Mouse (Mus musculus): ENCODE data around the gene Nip7. TPM values are rescaled to one million over a fixed set of nuclear protein-coding genes. Genes with fewer than 3 reads are reported as not detected.

Gene Nip7
- 81.4 TPM for polyA plus RNA-seq (2012; fragmentation: generic; extraction: Trizol)

DNA sequence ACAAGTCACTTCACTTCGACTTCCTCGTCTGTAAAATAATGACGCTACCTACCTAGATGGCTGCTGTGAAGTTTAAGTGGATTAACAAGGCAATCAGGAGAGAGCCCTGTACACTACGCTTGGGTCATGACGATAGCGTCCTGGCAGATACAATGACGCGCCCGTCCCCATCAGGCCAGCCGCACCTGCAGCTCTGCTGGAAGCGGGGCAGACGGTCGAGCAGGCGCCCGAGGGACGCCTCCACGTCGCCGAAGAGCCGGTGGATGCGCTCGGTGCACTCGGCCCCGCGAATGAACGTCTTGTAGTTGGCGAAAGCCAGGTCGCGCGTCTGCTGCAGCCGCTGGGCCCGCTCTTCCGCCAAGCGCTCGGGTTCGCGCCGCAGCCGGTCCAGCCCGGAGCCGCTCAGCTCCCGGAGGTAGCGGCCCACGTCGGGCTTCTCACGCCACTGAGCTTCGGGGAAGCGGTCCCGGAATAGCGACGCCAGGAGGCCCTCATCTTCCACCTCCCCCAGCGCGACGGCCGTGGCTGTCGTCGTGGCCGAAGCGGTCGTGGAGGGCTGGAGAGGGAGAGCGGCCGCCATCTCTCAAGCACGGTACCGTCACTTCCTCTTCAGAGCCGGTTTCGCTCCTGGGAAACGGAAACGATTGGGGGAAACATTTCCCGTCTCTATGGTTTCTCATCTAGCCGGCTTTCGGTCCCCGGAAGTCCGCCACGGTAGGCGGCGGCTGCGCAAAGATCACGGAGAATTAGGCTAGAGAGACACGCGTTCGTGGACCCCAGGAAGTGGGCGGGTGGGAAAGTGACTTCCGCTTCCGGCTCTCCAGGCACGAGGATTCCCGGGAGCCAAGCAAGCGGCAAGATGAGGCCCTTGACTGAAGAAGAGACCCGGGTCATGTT, at the start of gene Nip7, which contains the start of gene Cog8:
TSS of gene Nip7 (plus strand) at position 802 of the 897 bp plus-strand sequence.
TSS of gene Cog8 (minus strand) at position 614 of the 897 bp plus-strand sequence.
- H3K36me3 ChIP-seq (ENCODE audit: control insufficient read depth, insufficient read depth), result peaks cover 23% of the 10 kb centered on the region
- peak within 1 kb of the TSS; percentile 88 for H3K4me2 ChIP-seq (ENCODE audit: low read depth)
- peak within 1 kb of the TSS; percentile 76 for H3ac ChIP-seq (ENCODE audit: control insufficient read depth, insufficient read length)
- TF ChIP-seq E2F4 (IDR thresholded peaks at IDR 0.05; ENCODE audit: insufficient read depth), result no peak
- TF ChIP-seq POLR2A (IDR thresholded peaks at IDR 0.05; ENCODE audit: insufficient read length, low read depth), result peak; percentile 81
- no peak for TF ChIP-seq USF1 (IDR thresholded peaks at IDR 0.05; ENCODE audit: low read depth)
- peak; percentile 67 for TF ChIP-seq POLR2AphosphoS2 (IDR thresholded peaks at IDR 0.05; ENCODE audit: insufficient read length, low read depth)
- no peak for TF ChIP-seq CEBPB (IDR thresholded peaks at IDR 0.05; ENCODE audit: insufficient read depth, poor library complexity, severe bottlenecking)
- peaks cover 34% of the 10 kb centered on the region for H3K79me2 ChIP-seq (ENCODE audit: control insufficient read depth, insufficient read depth)
- no peaks in the 10 kb centered on the region for H3K27me3 ChIP-seq (ENCODE audit: control insufficient read depth, insufficient read depth, insufficient read length)
- H3K4me3 ChIP-seq, result peak within 1 kb of the TSS; percentile 93

DNA sequence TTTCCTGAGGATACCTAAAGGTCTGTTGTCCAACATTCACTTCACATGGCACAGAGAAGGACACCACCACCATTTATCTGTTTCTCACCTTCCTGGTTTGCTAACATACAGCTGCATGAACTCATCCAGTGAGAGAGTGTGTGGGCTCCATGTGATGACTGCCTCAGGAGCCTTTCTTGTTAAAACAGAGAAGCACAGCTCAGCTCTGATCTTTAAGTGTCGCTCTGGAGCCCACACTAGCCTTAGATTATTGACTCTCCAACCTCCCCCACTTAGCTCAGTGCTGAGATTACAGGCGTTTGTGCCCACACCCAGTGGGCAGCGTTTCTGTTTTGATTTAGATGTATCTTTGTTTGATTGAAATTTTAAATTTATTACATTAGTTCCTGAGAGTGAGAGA, 48.9 kb upstream of the Nip7 start:
- no peak for TF ChIP-seq E2F4 (IDR thresholded peaks at IDR 0.05; ENCODE audit: insufficient read depth)
- no peak for TF ChIP-seq REST (IDR thresholded peaks at IDR 0.05; ENCODE audit: insufficient read depth, insufficient read length)
- TF ChIP-seq CEBPB (IDR thresholded peaks at IDR 0.05; ENCODE audit: insufficient read depth, poor library complexity, severe bottlenecking), result no peak
- TF ChIP-seq POLR2A (IDR thresholded peaks at IDR 0.05; ENCODE audit: insufficient read length, low read depth), result no peak
- no peak for TF ChIP-seq POLR2AphosphoS2 (IDR thresholded peaks at IDR 0.05; ENCODE audit: insufficient read length, low read depth)
- Histone ChIP-seq H3K27me3 (ENCODE audit: control insufficient read depth, insufficient read depth, insufficient read length) (no peaks in the 10 kb centered on the region), H3K36me3 (ENCODE audit: control insufficient read depth, insufficient read depth) (peaks cover 5% of the 10 kb centered on the region), H3ac (ENCODE audit: control insufficient read depth, insufficient read length) (no peak overlapping the region), H3K79me2 (ENCODE audit: control insufficient read depth, insufficient read depth) (no peaks in the 10 kb centered on the region), H3K4me3 (no peak overlapping the region), H3K4me2 (ENCODE audit: low read depth) (no peak overlapping the region)

DNA sequence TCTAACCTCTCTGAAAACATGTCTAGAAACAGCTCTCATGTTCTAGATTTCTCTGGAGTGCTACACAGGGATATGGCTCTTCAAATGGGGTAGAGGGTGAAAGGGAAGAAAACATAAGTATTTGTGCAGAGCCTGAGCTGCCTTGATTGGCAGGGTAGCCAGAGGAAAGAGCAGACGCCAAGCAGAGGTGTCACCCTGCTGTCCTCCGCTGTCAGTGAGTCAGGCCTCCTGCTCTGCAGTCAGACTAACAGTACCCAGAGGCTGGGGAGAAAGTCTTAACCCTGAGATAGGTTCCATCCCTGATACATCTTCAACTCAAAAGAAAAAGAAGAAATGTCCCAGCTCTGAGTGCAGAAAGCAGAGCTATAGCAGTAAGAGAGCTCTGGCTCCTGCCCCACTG, 44.0 kb upstream of the Nip7 start:
- Histone ChIP-seq H3K79me2 (ENCODE audit: control insufficient read depth, insufficient read depth) (no peaks in the 10 kb centered on the region), H3K36me3 (ENCODE audit: control insufficient read depth, insufficient read depth) (peaks cover 3% of the 10 kb centered on the region), H3K27me3 (ENCODE audit: control insufficient read depth, insufficient read depth, insufficient read length) (no peaks in the 10 kb centered on the region), H3K4me2 (ENCODE audit: low read depth) (no peak overlapping the region), H3ac (ENCODE audit: control insufficient read depth, insufficient read length) (no peak overlapping the region), H3K4me3 (no peak overlapping the region)
- TF ChIP-seq REST (IDR thresholded peaks at IDR 0.05; ENCODE audit: insufficient read depth, insufficient read length) (no peak), TCF12 (IDR thresholded peaks at IDR 0.05; ENCODE audit: insufficient read depth, poor library complexity, severe bottlenecking) (no peak), MYOG (IDR thresholded peaks at IDR 0.05; ENCODE audit: control insufficient read depth in 1 of 3, insufficient read depth in 1 of 3, insufficient read length in 2 of 3, low read depth in 2 of 3) (no peak), TCF3 (IDR thresholded peaks at IDR 0.05; ENCODE audit: insufficient read length, low read depth) (no peak), E2F4 (IDR thresholded peaks at IDR 0.05; ENCODE audit: insufficient read depth) (no peak), CEBPB (IDR thresholded peaks at IDR 0.05; ENCODE audit: insufficient read depth, poor library complexity, severe bottlenecking) (no peak)

DNA sequence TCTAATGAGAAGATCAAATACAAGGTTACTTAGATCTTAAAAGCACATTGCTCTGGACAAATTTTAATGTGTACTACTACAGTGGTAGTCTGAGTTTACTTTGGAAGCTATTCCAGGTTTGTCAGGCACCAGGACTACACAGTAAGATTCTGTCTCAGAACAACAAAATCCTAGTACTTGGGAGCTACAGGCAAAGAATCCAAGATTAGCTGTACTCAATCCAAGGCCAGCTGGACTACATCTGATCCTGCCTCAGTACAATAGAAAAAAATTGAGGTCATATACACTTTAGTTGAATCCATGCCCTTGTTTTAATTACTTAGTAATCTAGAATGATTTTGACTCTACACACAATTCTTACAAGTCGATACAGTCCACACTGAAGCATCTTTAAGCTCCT, 41.8 kb upstream of the Nip7 start:
- TF ChIP-seq USF1 (IDR thresholded peaks at IDR 0.05; ENCODE audit: low read depth), result no peak
- no peak for TF ChIP-seq MYOD1 (IDR thresholded peaks at IDR 0.05; ENCODE audit: control insufficient read depth in 1 of 3, insufficient read length in 2 of 3, low read depth in 2 of 3)
- no peak for TF ChIP-seq SRF (IDR thresholded peaks at IDR 0.05; ENCODE audit: control insufficient read depth, insufficient read length, low read depth)
- TF ChIP-seq POLR2A (IDR thresholded peaks at IDR 0.05; ENCODE audit: insufficient read length, low read depth), result no peak
- TF ChIP-seq MYOG (IDR thresholded peaks at IDR 0.05; ENCODE audit: control insufficient read depth in 1 of 3, insufficient read depth in 1 of 3, insufficient read length in 2 of 3, low read depth in 2 of 3), result no peak
- TF ChIP-seq MAX (IDR thresholded peaks at IDR 0.05; ENCODE audit: low read depth), result no peak
- no peak for TF ChIP-seq REST (IDR thresholded peaks at IDR 0.05; ENCODE audit: insufficient read depth, insufficient read length)
- no peak for TF ChIP-seq TCF3 (IDR thresholded peaks at IDR 0.05; ENCODE audit: insufficient read length, low read depth)
- H3K4me2 ChIP-seq (ENCODE audit: low read depth), result no peak overlapping the region
- H3K79me2 ChIP-seq (ENCODE audit: control insufficient read depth, insufficient read depth), result no peaks in the 10 kb centered on the region
- no peaks in the 10 kb centered on the region for H3K27me3 ChIP-seq (ENCODE audit: control insufficient read depth, insufficient read depth, insufficient read length)
- H3K4me3 ChIP-seq, result no peak overlapping the region
- H3K36me3 ChIP-seq (ENCODE audit: control insufficient read depth, insufficient read depth), result peaks cover 3% of the 10 kb centered on the region
- H3ac ChIP-seq (ENCODE audit: control insufficient read depth, insufficient read length), result no peak overlapping the region

DNA sequence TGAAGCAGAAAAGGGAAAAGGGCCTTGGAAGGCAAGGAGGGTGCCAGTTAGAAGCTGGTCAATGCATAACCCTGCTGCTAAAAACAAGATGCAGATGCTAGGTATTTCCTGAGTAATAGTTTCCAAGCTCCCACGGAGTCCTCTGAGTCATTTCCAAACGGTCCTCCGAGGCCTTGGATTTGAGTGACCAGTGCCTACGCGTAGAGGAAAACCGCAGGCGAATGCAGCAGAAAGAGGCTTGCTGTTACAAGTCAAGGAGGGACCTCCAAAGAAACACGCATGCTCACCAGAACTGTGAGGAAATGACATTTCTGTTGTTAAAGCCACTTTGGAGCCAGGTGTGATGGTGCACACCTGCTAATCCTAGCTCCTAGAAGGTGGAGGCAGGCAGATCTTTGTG, 33.2 kb upstream of the Nip7 start:
- no peak for TF ChIP-seq MYOG (IDR thresholded peaks at IDR 0.05; ENCODE audit: control insufficient read depth in 1 of 3, insufficient read depth in 1 of 3, insufficient read length in 2 of 3, low read depth in 2 of 3)
- TF ChIP-seq MYOD1 (IDR thresholded peaks at IDR 0.05; ENCODE audit: control insufficient read depth in 1 of 3, insufficient read length in 2 of 3, low read depth in 2 of 3), result no peak
- TF ChIP-seq POLR2AphosphoS2 (IDR thresholded peaks at IDR 0.05; ENCODE audit: insufficient read length, low read depth), result no peak
- TF ChIP-seq E2F4 (IDR thresholded peaks at IDR 0.05; ENCODE audit: insufficient read depth), result no peak
- no peak for TF ChIP-seq REST (IDR thresholded peaks at IDR 0.05; ENCODE audit: insufficient read depth, insufficient read length)
- TF ChIP-seq POLR2A (IDR thresholded peaks at IDR 0.05; ENCODE audit: insufficient read length, low read depth), result no peak
- no peak for TF ChIP-seq USF1 (IDR thresholded peaks at IDR 0.05; ENCODE audit: low read depth)
- TF ChIP-seq CEBPB (IDR thresholded peaks at IDR 0.05; ENCODE audit: insufficient read depth, poor library complexity, severe bottlenecking), result no peak
- TF ChIP-seq SRF (IDR thresholded peaks at IDR 0.05; ENCODE audit: control insufficient read depth, insufficient read length, low read depth), result no peak
- TF ChIP-seq TCF12 (IDR thresholded peaks at IDR 0.05; ENCODE audit: insufficient read depth, poor library complexity, severe bottlenecking), result no peak
- no peak for TF ChIP-seq TCF3 (IDR thresholded peaks at IDR 0.05; ENCODE audit: insufficient read length, low read depth)
- TF ChIP-seq MAX (IDR thresholded peaks at IDR 0.05; ENCODE audit: low read depth), result no peak
- no peak overlapping the region for H3K4me3 ChIP-seq
- no peaks in the 10 kb centered on the region for H3K36me3 ChIP-seq (ENCODE audit: control insufficient read depth, insufficient read depth)
- no peaks in the 10 kb centered on the region for H3K79me2 ChIP-seq (ENCODE audit: control insufficient read depth, insufficient read depth)
- no peak overlapping the region for H3K4me2 ChIP-seq (ENCODE audit: low read depth)
- no peak overlapping the region for H3ac ChIP-seq (ENCODE audit: control insufficient read depth, insufficient read length)
- no peaks in the 10 kb centered on the region for H3K27me3 ChIP-seq (ENCODE audit: control insufficient read depth, insufficient read depth, insufficient read length)

Data from myocyte (in vitro differentiated cells).